Mouse (Mus musculus) B cell, adult 62 days (primary cell): Measurements from ENCODE around the gene Klhl33. TPM values are rescaled to one million over a fixed set of nuclear protein-coding genes. Genes with fewer than 3 reads are reported as not detected.

Experiments
- total RNA-seq: library from RNA; stranded (reverse); gene quantifications from 4 replicates; pipeline ENCODE4 v1.2.4, GENCODE M21; 2023

Klhl33 gene
- total RNA-seq: not detected in 4 replicates

GRCm38 (mm10) chr14:50897374-50897765 is at the start of gene Klhl33:
TSS of gene Klhl33 (minus strand) at chr14:50897507.

DNA sequence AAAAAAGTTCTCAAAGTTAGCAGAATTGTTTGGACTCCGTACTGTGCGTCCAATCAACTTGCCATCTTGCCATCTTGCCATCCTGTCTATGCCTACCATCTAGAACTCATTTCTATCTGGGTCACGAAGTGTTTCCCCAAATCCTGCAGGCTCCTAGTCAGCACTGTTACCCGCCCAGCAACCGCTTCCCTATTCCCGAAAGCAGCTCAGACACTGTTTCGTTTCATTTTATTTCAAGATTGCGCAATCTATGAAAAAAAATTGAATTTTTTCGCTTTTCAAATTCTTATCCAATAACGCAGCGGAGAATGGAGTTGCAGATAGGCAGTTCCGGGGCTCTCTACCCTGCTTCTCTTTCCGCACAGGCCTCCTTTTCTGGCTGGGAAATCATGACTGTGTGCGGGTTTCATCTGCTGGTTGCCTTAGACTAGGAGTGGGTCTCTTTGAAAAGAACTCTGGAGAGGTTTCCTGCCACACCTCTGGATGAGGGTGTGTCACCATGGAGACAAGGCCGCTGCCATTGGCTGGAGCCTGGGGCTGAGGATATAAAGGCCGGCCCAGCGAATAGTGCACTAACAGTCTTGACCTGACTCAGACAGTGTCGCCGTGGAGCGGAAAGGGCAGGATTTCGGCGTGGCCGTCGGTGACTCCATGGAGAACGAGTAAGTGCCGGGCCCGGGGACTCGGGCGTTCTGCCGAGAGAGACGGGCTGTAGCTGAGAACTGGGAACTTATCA is 46.8 kb upstream of the Klhl33 start, which contains the start of gene Gm49342:
Gene Gm49342 (plus strand): TSS at position 586 of the 736 bp plus-strand sequence.

GRCm38 (mm10) chr14:50930754-50931492 is 33.6 kb upstream of the Klhl33 start, which contains the start of the genes Pip4p1 and Pnp:
TSS of gene Pip4p1 (minus strand) at chr14:50930856.
TSS of gene Pnp (plus strand) at chr14:50931082.

GRCm38 (mm10) chr14:50924281-50925064 is 27.2 kb upstream of the Klhl33 start, which contains the start of the genes Osgep and Apex1:
TSS of gene Osgep (minus strand) at chr14:50924893.
TSS of gene Apex1 (plus strand) at chr14:50924968.

GRCm38 (mm10) chr14:50869889-50870804 is 27.2 kb downstream of the Klhl33 start, which contains the start of gene Tep1:
TSS of gene Tep1 (minus strand) at chr14:50870560.

Other genes with a start within 250 kb of the Klhl33 start
- not detected in 4 replicates for gene Olfr747, start 204.3 kb downstream of the Klhl33 start, total RNA-seq
- not detected in 4 replicates for gene Olfr748, start 190.1 kb downstream of the Klhl33 start, total RNA-seq
- not detected in 4 replicates for gene Olfr749, start 152.4 kb downstream of the Klhl33 start, total RNA-seq
- gene Ttc5, start 112.0 kb downstream of the Klhl33 start, total RNA-seq: 79.5 to 92.1 TPM (median 87.1 TPM) in 4 replicates
- 2.6 TPM in 1 of 4 replicates, not detected in the others for gene Ccnb1ip1, start 89.8 kb downstream of the Klhl33 start, total RNA-seq
- 58.4 to 66.1 TPM (median 62.7 TPM) in 4 replicates for gene Parp2, start 89.7 kb downstream of the Klhl33 start, total RNA-seq
- gene Tep1, start 26.9 kb downstream of the Klhl33 start, total RNA-seq: 42.8 to 52.8 TPM (median 52.1 TPM) in 4 replicates
- 53.0 to 57.1 TPM (median 55.7 TPM) in 4 replicates for gene Osgep, start 27.4 kb upstream of the Klhl33 start, total RNA-seq
- gene Apex1, start 27.5 kb upstream of the Klhl33 start, total RNA-seq: 45.0 to 50.7 TPM (median 48.6 TPM) in 4 replicates
- 218 to 233 TPM (median 228 TPM) in 4 replicates for gene Pip4p1, start 33.3 kb upstream of the Klhl33 start, total RNA-seq
- gene Pnp, start 33.6 kb upstream of the Klhl33 start, total RNA-seq: 35.7 to 39.8 TPM (median 38.4 TPM) in 4 replicates
- gene Gm49342, start 47.0 kb upstream of the Klhl33 start, total RNA-seq: 15.8 to 34.1 TPM (median 21.0 TPM) in 4 replicates
- 1.6 to 3.2 TPM (median 1.8 TPM) in 3 of 4 replicates, not detected in the other for gene Pnp2, start 58.5 kb upstream of the Klhl33 start, total RNA-seq
- gene Rnase10, start 110.2 kb upstream of the Klhl33 start, total RNA-seq: not detected in 4 replicates
- not detected in 4 replicates for gene Rnase9, start 144.4 kb upstream of the Klhl33 start, total RNA-seq
- gene Rnase11, start 152.7 kb upstream of the Klhl33 start, total RNA-seq: not detected in 4 replicates
- 1.2 to 1.6 TPM (median 1.6 TPM) in 3 of 4 replicates, not detected in the other for gene Rnase12, start 160.2 kb upstream of the Klhl33 start, total RNA-seq
- gene Olfr750, start 176.9 kb upstream of the Klhl33 start, total RNA-seq: not detected in 4 replicates
- gene Rnase4, start 193.6 kb upstream of the Klhl33 start, total RNA-seq: 0.38 to 0.75 TPM (median 0.55 TPM) in 3 of 4 replicates, not detected in the other
- not detected in 4 replicates for gene Ang, start 193.6 kb upstream of the Klhl33 start, total RNA-seq
- not detected in 4 replicates for gene Eddm3b, start 216.9 kb upstream of the Klhl33 start, total RNA-seq
- 95.9 to 104 TPM (median 99.0 TPM) in 4 replicates for gene Rnase6, start 226.4 kb upstream of the Klhl33 start, total RNA-seq
- 0.78 TPM in 1 of 4 replicates, not detected in the others for gene Rnase1, start 249.3 kb upstream of the Klhl33 start, total RNA-seq